Mouse (Mus musculus) embryonic facial prominence, embryonic 11.5 days (tissue): ENCODE data around the gene Tmem236. TPM values are rescaled to one million over a fixed set of nuclear protein-coding genes. Genes with fewer than 3 reads are reported as not detected.
"Not testable (repeated sequence)": the region's sequence is repeated elsewhere in the genome, so short reads cannot be mapped to it uniquely, and the experiment has no call there.

Experiments used
- ATAC-seq: fragments of 200-750 bp; cut with Nextera tagmentation; replicated peaks from 2 replicates; pipeline ENCODE4 v1.8.0; 2017; ENCODE audit warnings: low read depth; ENCODE audit not compliant: insufficient number of reproducible peaks, low FRiP score, low TSS enrichment
- DNase-seq: peaks from one replicate; pipeline ENCODE4 v3.0.0-alpha.2; 2015; ENCODE audit warnings: low spot score
- H3K27ac ChIP-seq: fragments of 300-500 bp; sonication (generic); replicated peaks from 2 replicates; pipeline ENCODE4 v1.5.1; 2014; ENCODE audit warnings: mild to moderate bottlenecking, low read depth, low read length, control low read depth
- H3K27me3 ChIP-seq: fragments of 300-500 bp; sonication (generic); 2 replicates; pipeline ENCODE4 v1.6.1; 2014; ENCODE audit warnings: mild to moderate bottlenecking, low read length, moderate library complexity, mixed read lengths; ENCODE audit not compliant: control insufficient read depth, insufficient read depth
- H3K36me3 ChIP-seq: fragments of 300-500 bp; sonication (generic); replicated peaks from 2 replicates; pipeline ENCODE4 v1.6.1; 2014; ENCODE audit warnings: low read depth, mild to moderate bottlenecking, low read length, moderate library complexity, mixed read lengths; ENCODE audit not compliant: control insufficient read depth, insufficient read depth
- H3K4me1 ChIP-seq: fragments of 300-500 bp; sonication (generic); 2 replicates; pipeline ENCODE4 v1.6.1; 2014; ENCODE audit warnings: low read length, mixed read lengths; ENCODE audit not compliant: control insufficient read depth, insufficient read depth
- H3K4me2 ChIP-seq: fragments of 300-500 bp; sonication (generic); 2 replicates; pipeline ENCODE4 v1.6.1; 2014; ENCODE audit warnings: low read depth, mild to moderate bottlenecking, control low read depth, low read length, moderate library complexity
- H3K4me3 ChIP-seq: fragments of 300-500 bp; sonication (generic); 2 replicates; pipeline ENCODE4 v1.5.1; 2014; ENCODE audit warnings: low read depth, low read length, control low read depth
- H3K9ac ChIP-seq: fragments of 300-500 bp; sonication (generic); replicated peaks from 2 replicates; pipeline ENCODE4 v1.6.1; 2014; ENCODE audit warnings: mild to moderate bottlenecking, control low read depth, low read length
- H3K9me3 ChIP-seq: fragments of 300-500 bp; sonication (generic); replicated peaks from 2 replicates; pipeline ENCODE4 v1.6.1; 2016; ENCODE audit warnings: mild to moderate bottlenecking, low read length, inconsistent platforms, mixed read lengths; ENCODE audit not compliant: control insufficient read depth
- WGBS: fragments of 180-500 bp; shearing (Covaris S2); extraction: QIAGEN DNeasy Blood & Tissue Kit; methylation state at CpG from one replicate; pipeline ENCODE4 v1.1.7; 2014; 5-methylcytosine and 5-hydroxymethylcytosine counted together
- polyA plus RNA-seq: library from polyadenylated mRNA; unstranded; fragments of >200 nt; fragmentation: Nextera tagmentation; extraction: Ambion mirVana; gene quantifications from 2 replicates; pipeline ENCODE4 v1.2.1, GENCODE M21; 2014

Gene Tmem236
- polyA plus RNA-seq, 1 experiment from 2014 or later, result 0.06 TPM

- Histone ChIP-seq H3K4me3 (no peak overlapping the region), H3K9me3 (no peaks in the 10 kb centered on the region), H3K27me3 (no peaks in the 10 kb centered on the region), H3K4me2 (no peak overlapping the region), H3K27ac (no peak overlapping the region), H3K4me1 (no peaks in the 10 kb centered on the region), H3K36me3 (no peaks in the 10 kb centered on the region), H3K9ac (no peak overlapping the region)
- DNase-seq (no peak), ATAC-seq (no peak; the same call in 1 of the 2 replicates)
- WGBS, result 65% methylated on average over 3 of the region's 3 CpGs
Observed at GRCm38 (mm10) chr2:14165618-14166344, 8.5 kb upstream of the Tmem236 start.

GRCm38 (mm10) chr2:14167721-14168120, 6.6 kb upstream of the Tmem236 start:
- H3K4me2 ChIP-seq, result no peak overlapping the region
- no peaks in the 10 kb centered on the region for H3K4me1 ChIP-seq
- DNase-seq (no peak), ATAC-seq (no peak)
- H3K27me3 ChIP-seq, result no peaks in the 10 kb centered on the region
- no peak overlapping the region for H3K27ac ChIP-seq
- H3K9me3 ChIP-seq, result no peaks in the 10 kb centered on the region
- H3K9ac ChIP-seq, result no peak overlapping the region
- no peak overlapping the region for H3K4me3 ChIP-seq
- H3K36me3 ChIP-seq, result no peaks in the 10 kb centered on the region

GRCm38 (mm10) chr2:14176460-14177193, 2.3 kb downstream of the Tmem236 start:
- Histone ChIP-seq H3K4me2 (no peak overlapping the region), H3K4me1 (no peaks in the 10 kb centered on the region), H3K4me3 (no peak overlapping the region), H3K36me3 (no peaks in the 10 kb centered on the region), H3K27ac (no peak overlapping the region), H3K9me3 (no peaks in the 10 kb centered on the region), H3K9ac (no peak overlapping the region), H3K27me3 (no peaks in the 10 kb centered on the region)
- 64% methylated on average over 2 of the region's 2 CpGs for WGBS
- no peak for DNase-seq
- ATAC-seq, result no peak

- DNase-seq (no peak), ATAC-seq (no peak)
- Histone ChIP-seq H3K4me1 (no peaks in the 10 kb centered on the region), H3K4me3 (no peak overlapping the region), H3K4me2 (no peak overlapping the region), H3K9ac (no peak overlapping the region), H3K27me3 (no peaks in the 10 kb centered on the region), H3K27ac (no peak overlapping the region), H3K36me3 (no peaks in the 10 kb centered on the region), H3K9me3 (no peaks in the 10 kb centered on the region)
Observed at GRCm38 (mm10) chr2:14184375-14184774, 10.1 kb downstream of the Tmem236 start.

GRCm38 (mm10) chr2:14190684-14191083, 16.4 kb downstream of the Tmem236 start:
- no peak overlapping the region for H3K9ac ChIP-seq
- H3K4me1 ChIP-seq, result no peaks in the 10 kb centered on the region
- ATAC-seq, result no peak
- WGBS, result 73% methylated on average over 4 of the region's 4 CpGs
- H3K27me3 ChIP-seq, result no peaks in the 10 kb centered on the region
- no peaks in the 10 kb centered on the region for H3K9me3 ChIP-seq
- H3K4me3 ChIP-seq, result no peak overlapping the region
- no peak overlapping the region for H3K27ac ChIP-seq
- H3K36me3 ChIP-seq, result no peaks in the 10 kb centered on the region
- no peak for DNase-seq
- no peak overlapping the region for H3K4me2 ChIP-seq

- Histone ChIP-seq H3K27ac (no peak overlapping the region), H3K4me3 (no peak overlapping the region), H3K4me2 (no peak overlapping the region), H3K9me3 (no peaks in the 10 kb centered on the region), H3K36me3 (no peaks in the 10 kb centered on the region), H3K9ac (no peak overlapping the region), H3K27me3 (no peaks in the 10 kb centered on the region), H3K4me1 (no peaks in the 10 kb centered on the region)
- DNase-seq (no peak), ATAC-seq (no peak)
- 83% methylated on average over 4 of the region's 4 CpGs for WGBS
Observed at GRCm38 (mm10) chr2:14191601-14192000, 17.3 kb downstream of the Tmem236 start.

GRCm38 (mm10) chr2:14192046-14192445, 17.7 kb downstream of the Tmem236 start:
- no peaks in the 10 kb centered on the region for H3K4me1 ChIP-seq
- ATAC-seq, result no peak
- H3K9me3 ChIP-seq, result no peaks in the 10 kb centered on the region
- H3K9ac ChIP-seq, result no peak overlapping the region
- no peak overlapping the region for H3K27ac ChIP-seq
- H3K4me2 ChIP-seq, result no peak overlapping the region
- no peaks in the 10 kb centered on the region for H3K27me3 ChIP-seq
- DNase-seq, result no peak
- 74% methylated on average over 6 of the region's 6 CpGs for WGBS
- no peaks in the 10 kb centered on the region for H3K36me3 ChIP-seq
- H3K4me3 ChIP-seq, result no peak overlapping the region

GRCm38 (mm10) chr2:14198325-14198903, 24.1 kb downstream of the Tmem236 start:
- H3K27ac ChIP-seq, H3K9ac ChIP-seq, H3K36me3 ChIP-seq, H3K9me3 ChIP-seq, H3K4me3 ChIP-seq, DNase-seq, H3K27me3 ChIP-seq, H3K4me2 ChIP-seq, ATAC-seq, H3K4me1 ChIP-seq: not testable (repeated sequence)
- no CpG with 5 or more reads among the region's 2 CpGs for WGBS
